In genomic region chr13:113379766-113380309, GRCm38 (mm10) we compare ENCODE assay signal across 20 mouse cellular contexts.
DNase-seq lines count a peak whose midpoint lies in the region; ATAC-seq and TF ChIP-seq lines count a peak whose summit lies in the region.
"Had no signal": no experiment of that assay in that cellular context is flagged by ENCODE, and none has a peak within 500 bp of the region (broad histone marks: within the 10 kb centered on the region; RNA-seq: fewer than 3 reads in every experiment).

No protein-coding gene starts in this region.

- H3K9me3 ChIP-seq in limb, embryonic 12.5 days = no peaks in the 10 kb centered on the region
- no peaks in the 10 kb centered on the region for H3K9me3 ChIP-seq in limb, embryonic 10.5 days (replicated peaks)
- H3K9me3 ChIP-seq in limb, embryonic 13.5 days = no peaks in the 10 kb centered on the region
- H3K9me3 ChIP-seq: embryonic facial prominence, embryonic 15.5 days; heart, embryonic 13.5 days; midbrain, embryonic 10.5 days had no signal

- no peaks in the 10 kb centered on the region for H3K36me3 ChIP-seq in limb, embryonic 12.5 days
- H3K36me3 ChIP-seq in limb, embryonic 10.5 days = no peaks in the 10 kb centered on the region
- no peaks in the 10 kb centered on the region for H3K36me3 ChIP-seq in limb, embryonic 13.5 days
- H3K36me3 ChIP-seq: embryonic facial prominence, embryonic 15.5 days; heart, embryonic 13.5 days; midbrain, embryonic 10.5 days had no signal

- peak overlapping the region; percentile 53; the same call in 1 of the 2 replicates for H3K27ac ChIP-seq in limb, embryonic 12.5 days
- no peak overlapping the region for H3K27ac ChIP-seq in limb, embryonic 10.5 days
- H3K27ac ChIP-seq in limb, embryonic 13.5 days = peak overlapping the region; percentile 61; the same call in 1 of the 2 replicates
- H3K27ac ChIP-seq: embryonic facial prominence, embryonic 15.5 days; heart, embryonic 13.5 days; hindbrain, postnatal 0 days; macrophage; midbrain, embryonic 10.5 days had no signal

- H3K27me3 ChIP-seq in limb, embryonic 12.5 days = no peaks in the 10 kb centered on the region; the same call in 1 of the 2 replicates
- H3K27me3 ChIP-seq in limb, embryonic 10.5 days (ENCODE audit: low read depth, poor library complexity, severe bottlenecking) = no peaks in the 10 kb centered on the region
- no peaks in the 10 kb centered on the region for H3K27me3 ChIP-seq in limb, embryonic 13.5 days
- H3K27me3 ChIP-seq: embryonic facial prominence, embryonic 15.5 days; heart, embryonic 13.5 days had no signal

- TF ChIP-seq POLR2A in lung, adult 2 months (IDR thresholded peaks at IDR 0.05; ENCODE audit: borderline replicate concordance, extremely low read depth, low read depth, low read length) = no peak

- no peak overlapping the region for H3K4me2 ChIP-seq in limb, embryonic 12.5 days
- no peak overlapping the region for H3K4me2 ChIP-seq in limb, embryonic 13.5 days (replicated peaks)
- H3K4me2 ChIP-seq: embryonic facial prominence, embryonic 15.5 days; heart, embryonic 13.5 days had no signal

- no peak overlapping the region for H3K9ac ChIP-seq in limb, embryonic 12.5 days (replicated peaks)
- H3K9ac ChIP-seq in limb, embryonic 13.5 days = no peak overlapping the region
- H3K9ac ChIP-seq: embryonic facial prominence, embryonic 15.5 days; heart, embryonic 13.5 days had no signal

- no peak for ATAC-seq in limb, embryonic 12.5 days (ENCODE audit: insufficient number of reproducible peaks, insufficient read depth, low FRiP score, low TSS enrichment, low read depth)
- peak; percentile 75 for ATAC-seq in limb, embryonic 13.5 days (ENCODE audit: low FRiP score, low read depth)
- ATAC-seq: forebrain, embryonic 16.5 days; hindbrain, postnatal 0 days; lung, postnatal 0 days had no signal

- DNase-seq in cerebellum, adult 11-12 months = peak; percentile 12
- no peak for DNase-seq in cerebellum, adult 8-10 months
- no peak for DNase-seq in limb, embryonic 10.5 days (ENCODE audit: low spot score)
- DNase-seq in R1 (ENCODE audit: low read depth, low spot score) = peak; percentile 8
- DNase-seq in gastrocnemius, postnatal 4 days (ENCODE audit: low spot score in 2 of 2) = no peak
- no peak for DNase-seq in lung, adult 2 months
- DNase-seq: adrenal gland, postnatal 25 days; gastrocnemius, postnatal 10 days; heart, postnatal 14 days; kidney, adult 11 months; thymus, postnatal 25 days had no signal

- no peak overlapping the region for H3K4me3 ChIP-seq in limb, embryonic 12.5 days (replicated peaks)
- no peak overlapping the region for H3K4me3 ChIP-seq in limb, embryonic 10.5 days
- no peak overlapping the region for H3K4me3 ChIP-seq in limb, embryonic 13.5 days
- H3K4me3 ChIP-seq in lung, adult 2 months (replicated peaks; ENCODE audit: extremely low read depth, low read depth, low read length) = no peak overlapping the region
- H3K4me3 ChIP-seq: embryonic facial prominence, embryonic 15.5 days; heart, embryonic 13.5 days; midbrain, embryonic 10.5 days had no signal

- no peak for TF ChIP-seq CTCF in lung, adult 2 months (IDR thresholded peaks at IDR 0.05; ENCODE audit: insufficient read depth, low read length)

- peaks cover 12% of the 10 kb centered on the region for H3K4me1 ChIP-seq in limb, embryonic 12.5 days (replicated peaks)
- 0 out of 2 replicates have a peak, but pooled peaks cover under 1% of the 10 kb centered on the region for H3K4me1 ChIP-seq in limb, embryonic 10.5 days
- peaks cover 17% of the 10 kb centered on the region for H3K4me1 ChIP-seq in limb, embryonic 13.5 days
- H3K4me1 ChIP-seq in lung, adult 2 months (ENCODE audit: control insufficient read depth, insufficient read depth, low read length) = no peaks in the 10 kb centered on the region
- H3K4me1 ChIP-seq: heart, embryonic 13.5 days had no signal

- WGBS in limb, embryonic 12.5 days = 50% methylated on average over 6 of the region's 6 CpGs
- WGBS in limb, embryonic 10.5 days = 70% methylated on average over 6 of the region's 6 CpGs
- 41% methylated on average over 6 of the region's 6 CpGs for WGBS in limb, embryonic 13.5 days
- WGBS in lung, adult 2 months = 62% methylated on average over 6 of the region's 6 CpGs

Comparison
In these comparisons a context has a peak if more than half of its experiments do, and no peak if none do; other contexts are left out.
1. DNase-seq: peak in cerebellum, adult 11-12 months (single experiment) and R1 (single experiment); none in cerebellum, adult 8-10 months (single experiment), limb, embryonic 10.5 days (single experiment), gastrocnemius, postnatal 4 days (0 of 2) and lung, adult 2 months (single experiment).